29 mouse cellular contexts compared by ENCODE assay signal in the genomic region with DNA sequence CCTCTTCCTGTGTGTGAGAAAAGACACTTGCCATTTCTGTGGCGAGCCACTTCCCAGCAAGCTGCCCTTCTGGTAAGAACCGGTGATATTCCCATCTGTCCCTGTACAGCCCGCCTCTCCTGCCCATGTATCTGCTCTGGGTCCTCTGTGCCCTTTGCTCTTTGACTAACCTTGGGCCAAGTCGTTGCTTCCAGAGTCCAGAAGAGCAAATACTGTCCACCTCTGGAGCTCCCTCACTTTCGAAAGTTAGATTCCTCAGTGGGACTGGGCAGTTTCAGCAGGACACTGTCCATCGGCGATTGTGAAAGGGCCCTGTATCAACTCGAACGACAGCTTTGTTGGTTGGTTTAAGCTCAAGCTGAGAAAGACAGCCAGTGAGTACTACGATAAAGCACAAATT.
DNase-seq lines count a peak whose midpoint lies in the region; ATAC-seq and TF ChIP-seq lines count a peak whose summit lies in the region.
"Had no signal": no experiment of that assay in that cellular context is flagged by ENCODE, and none has a peak within 500 bp of the region (broad histone marks: within the 10 kb centered on the region; RNA-seq: fewer than 3 reads in every experiment).

No protein-coding gene starts in this region.

- 56% methylated on average over 10 of the region's 10 CpGs for WGBS in liver, embryonic 11.5 days
- 34% methylated on average over 10 of the region's 10 CpGs for WGBS in liver, embryonic 14.5 days (ENCODE audit: insufficient replicate concordance)
- WGBS in liver, postnatal 0 days (ENCODE audit: insufficient replicate concordance), result 43% methylated on average over 10 of the region's 10 CpGs

- H3K27ac ChIP-seq in liver, embryonic 11.5 days (ENCODE audit: low read depth, low read length), result no peak overlapping the region
- H3K27ac ChIP-seq in liver, embryonic 14.5 days, result no peak overlapping the region
- H3K27ac ChIP-seq in liver, postnatal 0 days (ENCODE audit: low read depth), result peak overlapping the region; percentile 51
- H3K27ac ChIP-seq: embryonic facial prominence, embryonic 10.5 days; embryonic facial prominence, embryonic 13.5 days; forebrain, embryonic 12.5 days; forebrain, embryonic 15.5 days; heart, adult 2 months; heart, embryonic 10.5 days; heart, embryonic 13.5 days; hindbrain, embryonic 10.5 days; hindbrain, embryonic 13.5 days had no signal

- DNase-seq in liver, embryonic 11.5 days (ENCODE audit: low spot score), result no peak
- peak in 1 of 3 experiments; percentile 4 for DNase-seq in liver, embryonic 14.5 days (ENCODE audit: low read depth in 3 of 3, low spot score in 3 of 3)
- peak; percentile 30 for DNase-seq in liver, postnatal 0 days
- no peak for DNase-seq in frontal cortex, postnatal 10 days (ENCODE audit: low spot score in 2 of 2)
- no peak for DNase-seq in heart, postnatal 10 days
- no peak for DNase-seq in urinary bladder, adult 18-20 months (ENCODE audit: low spot score in 2 of 2)
- DNase-seq: adrenal gland, adult 2 months; adrenal gland, postnatal 14 days; cerebellum, adult 11 months; cerebellum, adult 2 months; cerebellum, adult 9-11 months; cerebellum, postnatal 25 days; embryo, embryonic 11 days; gastrocnemius, postnatal 10 days; gastrocnemius, postnatal 36 days; heart, adult 2 months; heart, postnatal 36 days had no signal

- H3K9ac ChIP-seq in liver, embryonic 11.5 days (ENCODE audit: low read depth, low read length), result no peak overlapping the region
- H3K9ac ChIP-seq in liver, embryonic 14.5 days (replicated peaks), result no peak overlapping the region
- H3K9ac ChIP-seq in liver, postnatal 0 days (replicated peaks), result no peak overlapping the region
- H3K9ac ChIP-seq: embryonic facial prominence, embryonic 13.5 days; forebrain, embryonic 12.5 days; forebrain, embryonic 15.5 days; heart, embryonic 13.5 days; hindbrain, embryonic 13.5 days had no signal

- no peak overlapping the region for H3K4me3 ChIP-seq in liver, embryonic 11.5 days (ENCODE audit: low read depth, low read length)
- no peak overlapping the region for H3K4me3 ChIP-seq in liver, embryonic 14.5 days (ENCODE audit: insufficient read depth in 1 of 2, low read depth in 2 of 2, low read length in 2 of 2)
- H3K4me3 ChIP-seq in liver, postnatal 0 days (ENCODE audit: low read depth, low read length), result no peak overlapping the region
- H3K4me3 ChIP-seq: embryonic facial prominence, embryonic 10.5 days; embryonic facial prominence, embryonic 13.5 days; erythroblast, embryonic 14.5 days; forebrain, embryonic 12.5 days; forebrain, embryonic 15.5 days; heart, adult 2 months; heart, embryonic 10.5 days; heart, embryonic 13.5 days; hindbrain, embryonic 10.5 days; hindbrain, embryonic 13.5 days had no signal

- TF ChIP-seq EP300 in liver, embryonic 14.5 days (IDR thresholded peaks at IDR 0.05; ENCODE audit: low read depth), result no peak
- no peak for TF ChIP-seq EP300 in liver, postnatal 0 days (IDR thresholded peaks at IDR 0.05; ENCODE audit: low read depth)

- peaks cover 3% of the 10 kb centered on the region; the same call in 1 of the 2 replicates for H3K4me1 ChIP-seq in liver, embryonic 11.5 days (replicated peaks; ENCODE audit: control insufficient read depth, insufficient read depth, low read length)
- H3K4me1 ChIP-seq in liver, embryonic 14.5 days (replicated peaks; ENCODE audit: control insufficient read depth in 2 of 2, insufficient read depth in 2 of 2, low read length in 1 of 2), result peaks cover 0 to 6% of the 10 kb centered on the region in 2 experiments; a peak in 2 of 4 replicates
- peaks cover 9% of the 10 kb centered on the region for H3K4me1 ChIP-seq in liver, postnatal 0 days (ENCODE audit: insufficient read depth)
- H3K4me1 ChIP-seq: forebrain, embryonic 12.5 days had no signal

- TF ChIP-seq CTCF in liver, embryonic 14.5 days (IDR thresholded peaks at IDR 0.05; ENCODE audit: low read depth), result no peak
- TF ChIP-seq CTCF in liver, postnatal 0 days (IDR thresholded peaks at IDR 0.05; ENCODE audit: low read depth), result no peak

- no peaks in the 10 kb centered on the region for H3K27me3 ChIP-seq in liver, embryonic 11.5 days (replicated peaks; ENCODE audit: control insufficient read depth, insufficient read depth, low read length)
- no peaks in the 10 kb centered on the region for H3K27me3 ChIP-seq in liver, embryonic 14.5 days (ENCODE audit: control insufficient read depth, insufficient read depth, low read length)
- H3K27me3 ChIP-seq in liver, postnatal 0 days (ENCODE audit: insufficient read depth, low read length), result no peaks in the 10 kb centered on the region
- H3K27me3 ChIP-seq: forebrain, embryonic 12.5 days; forebrain, embryonic 15.5 days; hindbrain, embryonic 13.5 days had no signal

- H3K36me3 ChIP-seq in liver, embryonic 11.5 days (ENCODE audit: control insufficient read depth, insufficient read depth, low read length), result no peaks in the 10 kb centered on the region
- H3K36me3 ChIP-seq in liver, embryonic 14.5 days (replicated peaks; ENCODE audit: control insufficient read depth, insufficient read depth, low read depth), result no peaks in the 10 kb centered on the region
- no peaks in the 10 kb centered on the region for H3K36me3 ChIP-seq in liver, postnatal 0 days (replicated peaks; ENCODE audit: insufficient read depth, low read length)
- H3K36me3 ChIP-seq: embryonic facial prominence, embryonic 10.5 days; embryonic facial prominence, embryonic 13.5 days; forebrain, embryonic 12.5 days; forebrain, embryonic 15.5 days; heart, embryonic 10.5 days; heart, embryonic 13.5 days; hindbrain, embryonic 10.5 days; hindbrain, embryonic 13.5 days had no signal

- no peaks in the 10 kb centered on the region for H3K9me3 ChIP-seq in liver, embryonic 11.5 days (ENCODE audit: control insufficient read depth, low read length)
- H3K9me3 ChIP-seq in liver, embryonic 14.5 days (ENCODE audit: control insufficient read depth, low read length), result no peaks in the 10 kb centered on the region
- no peaks in the 10 kb centered on the region for H3K9me3 ChIP-seq in liver, postnatal 0 days (ENCODE audit: low read length)
- H3K9me3 ChIP-seq: embryonic facial prominence, embryonic 10.5 days; embryonic facial prominence, embryonic 13.5 days; forebrain, embryonic 12.5 days; forebrain, embryonic 15.5 days; heart, embryonic 10.5 days; heart, embryonic 13.5 days; hindbrain, embryonic 10.5 days; hindbrain, embryonic 13.5 days had no signal

- ATAC-seq in common myeloid progenitor, adult 5-6 weeks (replicated peaks; ENCODE audit: low read depth, poor library complexity, severe bottlenecking), result 0 out of 2 replicates have a peak, but pooled peaks have one; percentile 36
- 0 out of 2 replicates have a peak, but pooled peaks have one; percentile 32 for ATAC-seq in liver, embryonic 11.5 days (replicated peaks; ENCODE audit: low FRiP score)
- peak; percentile 57 for ATAC-seq in liver, embryonic 14.5 days (ENCODE audit: insufficient read depth)
- peak; percentile 87 for ATAC-seq in liver, postnatal 0 days
- ATAC-seq: CD4-positive, CD25-positive, alpha-beta regulatory T cell, adult 4 months; forebrain, embryonic 15.5 days; hindbrain, embryonic 16.5 days had no signal

- intact Hi-C loops in heart, postnatal 10 days (cut with DNase I), result no loop called here

- no peak overlapping the region for H3K4me2 ChIP-seq in liver, embryonic 11.5 days
- H3K4me2 ChIP-seq in liver, embryonic 14.5 days (ENCODE audit: low read depth), result no peak overlapping the region
- H3K4me2 ChIP-seq in liver, postnatal 0 days (ENCODE audit: low read depth, low read length), result 0 out of 2 replicates have a peak overlapping the region, but pooled peaks have one; percentile 9
- H3K4me2 ChIP-seq: embryonic facial prominence, embryonic 13.5 days; forebrain, embryonic 12.5 days; forebrain, embryonic 15.5 days; heart, embryonic 13.5 days; hindbrain, embryonic 13.5 days had no signal

Comparison
In these comparisons a context has a peak if more than half of its experiments do, and no peak if none do; other contexts are left out.
1. ATAC-seq: peak in every context shown above with its lines; median percentile 87 in liver, postnatal 0 days; 57 in liver, embryonic 14.5 days; 36 in common myeloid progenitor, adult 5-6 weeks; 32 in liver, embryonic 11.5 days.